Mouse (Mus musculus) embryonic facial prominence, embryonic 14.5 days (tissue): ENCODE data around the gene Smad6. TPM values are rescaled to one million over a fixed set of nuclear protein-coding genes. Genes with fewer than 3 reads are reported as not detected.

Experiments
- ATAC-seq: fragments of 200-750 bp; cut with Nextera tagmentation; 2 replicates; pipeline ENCODE4 v1.8.0; 2017; ENCODE audit warnings: low read depth, moderate number of reproducible peaks, moderate TSS enrichment
- DNase-seq: peaks from one replicate; pipeline ENCODE4 v3.0.0-alpha.2; 2015; ENCODE audit warnings: low spot score
- H3K27ac ChIP-seq: fragments of 300-500 bp; sonication (generic); replicated peaks from 2 replicates; pipeline ENCODE4 v1.5.1; 2014; ENCODE audit warnings: low read depth, mild to moderate bottlenecking, low read length, moderate library complexity
- H3K27me3 ChIP-seq: fragments of 300-500 bp; sonication (generic); replicated peaks from 2 replicates; pipeline ENCODE4 v1.6.1; 2014; ENCODE audit warnings: low read length; ENCODE audit not compliant: control insufficient read depth, insufficient read depth
- H3K36me3 ChIP-seq: fragments of 300-500 bp; sonication (generic); 2 replicates; pipeline ENCODE4 v1.6.1; 2014; ENCODE audit warnings: low read length, mixed read lengths; ENCODE audit not compliant: control insufficient read depth, insufficient read depth
- H3K4me1 ChIP-seq: fragments of 300-500 bp; sonication (generic); 2 replicates; pipeline ENCODE4 v1.6.1; 2014; ENCODE audit warnings: antibody characterized with exemption, low read length; ENCODE audit not compliant: control insufficient read depth, insufficient read depth
- H3K4me2 ChIP-seq: fragments of 300-500 bp; sonication (generic); 2 replicates; pipeline ENCODE4 v1.6.1; 2014; ENCODE audit warnings: low read depth, mild to moderate bottlenecking, low read length, moderate library complexity, mixed read lengths
- H3K4me3 ChIP-seq: fragments of 300-500 bp; sonication (generic); 2 replicates; pipeline ENCODE4 v1.5.1; 2014; ENCODE audit warnings: low read depth, mild to moderate bottlenecking, low read length
- H3K9ac ChIP-seq: fragments of 300-500 bp; sonication (generic); 2 replicates; pipeline ENCODE4 v1.6.1; 2014; ENCODE audit warnings: low read depth, mild to moderate bottlenecking, low read length, moderate library complexity, mixed read lengths
- H3K9me3 ChIP-seq: fragments of 300-500 bp; sonication (generic); 2 replicates; pipeline ENCODE4 v1.6.1; 2016; ENCODE audit warnings: low read length; ENCODE audit not compliant: control insufficient read depth
- WGBS: fragments of 180-500 bp; shearing (Covaris S2); extraction: QIAGEN DNeasy Blood & Tissue Kit; methylation state at CpG from one replicate; pipeline ENCODE4 v1.1.7; 2014; 5-methylcytosine and 5-hydroxymethylcytosine counted together
- polyA plus RNA-seq: library from polyadenylated mRNA; unstranded; fragments of >200 nt; fragmentation: Nextera tagmentation; extraction: Ambion mirVana; gene quantifications from 2 replicates; pipeline ENCODE4 v1.2.1, GENCODE M21; 2014

Smad6 gene
- polyA plus RNA-seq, 1 experiment from 2014 or later: 8.8 TPM

DNA sequence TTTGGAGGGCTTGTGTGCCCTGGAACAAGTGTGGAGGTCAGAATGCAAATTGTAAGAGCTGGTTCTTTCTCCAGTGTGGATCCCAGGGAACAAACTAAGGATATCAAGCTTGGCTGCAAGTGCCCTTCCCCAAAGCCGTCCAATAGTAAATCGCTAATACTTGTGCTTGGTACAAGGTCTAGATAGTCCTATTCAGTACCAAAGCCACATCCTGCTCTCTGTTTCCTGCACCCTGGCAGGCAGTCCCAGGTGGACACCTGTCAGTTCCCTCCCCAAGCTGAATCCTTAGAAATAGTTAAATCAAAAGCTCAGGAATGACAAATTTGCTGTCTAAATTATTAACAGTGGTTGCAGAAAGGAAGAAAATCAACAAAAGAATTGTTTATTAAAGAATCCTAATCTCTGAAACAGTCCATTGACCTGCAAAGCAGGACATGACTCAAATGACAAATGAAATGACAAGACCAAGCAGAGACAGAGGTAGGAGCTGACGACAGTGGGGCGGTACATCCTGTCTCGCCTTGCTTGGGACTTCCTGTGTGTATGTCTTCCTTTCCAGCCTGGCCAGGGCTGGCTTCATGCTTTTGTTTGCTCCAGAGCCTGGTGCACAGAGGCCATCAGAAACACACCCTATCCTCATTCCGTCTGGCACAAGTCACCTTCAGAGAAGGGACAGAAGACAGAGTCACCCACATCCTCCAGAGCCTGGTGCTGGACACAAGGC, 8.2 kb upstream of the Smad6 start:
- no peak overlapping the region for H3K4me2 ChIP-seq
- H3K4me1 ChIP-seq: no peaks in the 10 kb centered on the region
- no peaks in the 10 kb centered on the region for H3K27me3 ChIP-seq
- DNase-seq (no peak), ATAC-seq (no peak)
- no peak overlapping the region for H3K9ac ChIP-seq
- no peaks in the 10 kb centered on the region for H3K9me3 ChIP-seq
- H3K4me3 ChIP-seq: no peak overlapping the region
- no peaks in the 10 kb centered on the region for H3K36me3 ChIP-seq
- H3K27ac ChIP-seq: no peak overlapping the region
- WGBS: 78% methylated on average over 6 of the region's 6 CpGs

DNA sequence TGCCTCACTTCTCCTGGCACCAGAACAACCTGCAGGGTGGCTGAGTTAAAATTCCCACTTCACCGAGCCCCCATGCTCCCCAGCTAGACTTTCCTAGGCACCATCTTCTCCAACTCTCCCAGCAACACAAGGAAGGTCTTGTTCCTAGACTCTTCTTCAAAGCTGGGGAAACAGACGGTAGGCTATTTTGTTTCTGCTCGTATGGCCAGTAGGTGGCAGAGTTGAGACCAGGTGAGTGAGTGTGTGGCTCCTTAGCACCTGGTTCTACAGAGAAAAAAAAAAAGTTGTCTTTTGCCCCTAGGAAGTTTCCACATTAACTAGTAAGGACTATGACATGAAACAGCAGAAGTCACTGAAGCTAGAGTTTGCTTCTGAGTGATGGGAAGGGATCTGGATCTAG, 3.7 kb upstream of the Smad6 start:
- Histone ChIP-seq H3K4me3 (no peak overlapping the region), H3K9me3 (no peaks in the 10 kb centered on the region), H3K27ac (no peak overlapping the region), H3K4me2 (no peak overlapping the region), H3K9ac (no peak overlapping the region), H3K36me3 (no peaks in the 10 kb centered on the region), H3K4me1 (peaks cover 5% of the 10 kb centered on the region; the same call in 1 of the 2 replicates), H3K27me3 (no peaks in the 10 kb centered on the region)
- WGBS: 3% methylated on average over 3 of the region's 3 CpGs
- ATAC-seq (no peak), DNase-seq (peak; percentile 30)

DNA sequence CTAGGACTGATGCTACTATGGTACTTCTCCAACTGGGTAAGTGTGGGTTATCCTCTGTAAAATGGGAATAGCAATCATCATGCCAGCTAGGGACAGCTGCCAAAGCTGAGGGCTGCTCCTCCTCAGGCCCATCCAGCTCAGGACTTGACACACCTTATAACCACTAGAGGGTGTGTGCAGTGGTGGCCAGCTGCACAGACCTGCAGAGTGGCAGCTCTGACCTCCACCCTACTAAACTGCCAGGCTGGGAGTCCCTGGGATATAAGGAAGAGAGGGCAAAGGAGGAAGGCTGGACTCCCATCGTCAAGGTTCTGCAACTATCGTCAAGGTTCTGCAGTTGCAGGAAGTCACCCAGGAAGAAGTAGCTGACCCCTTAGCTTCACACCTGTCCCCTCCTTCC, 3.1 kb upstream of the Smad6 start:
- Histone ChIP-seq H3K9me3 (no peaks in the 10 kb centered on the region), H3K27ac (no peak overlapping the region), H3K4me3 (no peak overlapping the region), H3K9ac (no peak overlapping the region), H3K4me2 (no peak overlapping the region), H3K36me3 (no peaks in the 10 kb centered on the region), H3K4me1 (peaks cover 5% of the 10 kb centered on the region; the same call in 1 of the 2 replicates), H3K27me3 (no peaks in the 10 kb centered on the region)
- ATAC-seq: no peak
- 27% methylated on average over 2 of the region's 2 CpGs for WGBS
- no peak for DNase-seq

DNA sequence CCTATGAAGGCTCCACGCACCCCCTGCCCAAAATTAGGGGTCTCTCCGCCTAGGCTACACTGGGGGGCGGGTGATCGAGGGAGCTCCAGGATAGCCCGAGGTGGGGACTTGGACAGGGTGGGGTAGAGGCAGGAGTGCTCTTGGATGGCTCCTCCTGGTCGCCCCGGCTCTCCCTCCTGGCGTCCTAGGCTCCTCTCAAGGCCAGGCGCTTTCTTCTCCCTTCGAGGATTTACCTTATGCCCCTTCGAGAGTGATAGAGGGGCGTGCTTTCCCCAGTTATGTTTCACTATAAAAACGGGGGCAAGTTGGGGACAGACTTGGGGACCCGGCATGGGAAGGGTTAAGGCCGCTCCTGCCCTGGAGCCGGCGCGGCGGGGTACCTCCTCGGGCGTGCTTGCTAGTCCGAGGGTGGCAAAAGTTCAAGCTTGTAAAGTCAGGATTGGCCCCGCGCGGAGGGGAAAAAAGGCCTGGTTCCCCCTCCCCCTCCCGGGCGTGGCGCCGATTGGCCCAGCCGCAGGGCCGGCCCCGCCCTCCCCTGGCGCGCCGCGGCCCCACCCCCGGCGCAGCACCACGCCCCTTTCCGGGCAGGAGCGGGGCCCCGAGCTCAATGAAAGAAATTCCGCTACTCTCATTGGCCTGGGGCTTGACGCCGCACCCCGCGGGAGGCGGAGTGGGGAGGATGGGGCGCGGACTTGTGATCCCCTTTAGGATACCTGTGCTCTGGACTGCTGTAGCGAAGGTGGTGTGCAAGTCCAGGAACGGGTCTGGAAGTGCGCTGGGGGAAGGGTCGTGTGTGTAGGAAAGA, 905 bp upstream of the Smad6 start:
- 0% methylated on average over 32 of the region's 54 CpGs for WGBS
- H3K4me1 ChIP-seq: peaks cover 9% of the 10 kb centered on the region
- peak overlapping the region; percentile 98 for H3K9ac ChIP-seq
- peak overlapping the region; percentile 95 for H3K4me2 ChIP-seq
- ATAC-seq (peak; percentile 78), DNase-seq (peak; percentile 99)
- H3K27me3 ChIP-seq: no peaks in the 10 kb centered on the region
- peak overlapping the region; percentile 95 for H3K4me3 ChIP-seq
- H3K36me3 ChIP-seq: no peaks in the 10 kb centered on the region
- no peaks in the 10 kb centered on the region for H3K9me3 ChIP-seq
- peak overlapping the region; percentile 95 for H3K27ac ChIP-seq

DNA sequence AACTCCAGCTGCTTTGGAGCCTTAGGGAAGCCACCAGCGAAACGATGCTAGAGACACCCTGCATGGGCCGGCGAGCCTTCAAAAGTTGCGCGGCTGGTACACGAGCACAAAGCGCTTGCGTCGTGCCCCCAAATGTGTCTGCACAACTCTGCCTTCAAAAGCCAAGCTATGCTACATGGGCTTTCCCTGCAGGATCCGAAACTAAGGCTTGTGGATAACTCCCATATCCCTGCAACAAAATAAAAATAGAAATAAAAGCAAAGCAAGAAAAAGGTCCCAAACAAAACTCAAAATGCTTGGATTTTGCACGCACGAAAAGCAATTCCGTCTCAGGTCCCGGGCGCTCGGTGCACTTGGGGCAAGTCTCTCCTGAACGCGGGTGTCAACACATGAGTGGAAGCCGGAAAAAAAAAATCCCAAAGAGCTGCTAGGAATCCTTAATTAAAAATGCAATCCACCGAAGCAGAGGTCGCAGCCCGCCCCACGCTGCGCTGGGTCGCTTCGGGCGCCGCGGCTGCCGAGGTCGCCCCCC, 474 bp downstream of the Smad6 start:
- ATAC-seq: no peak

DNA sequence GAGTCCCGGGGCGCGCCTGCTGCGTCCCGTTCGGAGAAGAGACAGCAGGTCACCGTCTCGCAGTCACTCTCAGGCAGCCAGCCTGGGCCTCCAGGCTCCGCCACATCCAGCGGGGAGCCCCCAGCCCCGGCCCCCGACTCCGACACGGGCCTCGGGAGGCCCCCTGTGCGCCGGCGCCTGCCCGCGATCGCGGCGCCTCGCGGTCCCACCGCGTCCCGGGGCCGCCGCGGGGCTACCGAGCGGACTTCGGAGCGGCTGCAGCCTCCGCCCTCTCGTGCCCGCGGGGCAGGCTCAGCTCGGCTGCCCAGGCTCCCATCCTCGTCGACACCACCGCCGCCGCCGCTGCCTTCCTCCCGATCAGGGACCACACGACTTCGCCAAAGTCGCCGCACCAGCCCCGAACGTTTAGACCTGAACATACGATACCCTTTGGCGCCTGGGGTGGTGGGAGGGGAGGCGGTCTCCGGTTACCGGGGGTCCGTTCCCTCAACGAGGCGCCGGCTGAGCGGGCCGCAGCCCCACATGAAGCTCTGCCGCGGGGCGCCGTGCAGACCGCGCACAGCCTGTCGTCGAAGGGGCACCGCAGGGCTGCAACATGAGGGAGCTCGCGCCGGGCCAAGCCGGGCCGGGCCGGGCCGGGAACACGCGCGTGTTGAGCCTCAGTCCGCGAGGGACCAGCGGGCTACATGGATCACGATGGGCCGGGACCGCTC, 1.1 kb downstream of the Smad6 start:
- DNase-seq: peak; percentile 20
- ATAC-seq: no peak
- under 1% methylated on average over 44 of the region's 89 CpGs for WGBS

More for the DNA sequence above, 474 bp downstream of the Smad6 start:
- under 1% methylated on average over 24 of the region's 32 CpGs for WGBS
- peak overlapping the region; percentile 95 for H3K4me2 ChIP-seq
- H3K4me1 ChIP-seq: peaks cover 23% of the 10 kb centered on the region
- H3K36me3 ChIP-seq: no peaks in the 10 kb centered on the region
- peak; percentile 40 for DNase-seq
- no peaks in the 10 kb centered on the region for H3K27me3 ChIP-seq
- H3K9me3 ChIP-seq: no peaks in the 10 kb centered on the region
- H3K27ac ChIP-seq: peak overlapping the region; percentile 95
- peak overlapping the region; percentile 95 for H3K4me3 ChIP-seq
- peak overlapping the region; percentile 98 for H3K9ac ChIP-seq

DNA sequence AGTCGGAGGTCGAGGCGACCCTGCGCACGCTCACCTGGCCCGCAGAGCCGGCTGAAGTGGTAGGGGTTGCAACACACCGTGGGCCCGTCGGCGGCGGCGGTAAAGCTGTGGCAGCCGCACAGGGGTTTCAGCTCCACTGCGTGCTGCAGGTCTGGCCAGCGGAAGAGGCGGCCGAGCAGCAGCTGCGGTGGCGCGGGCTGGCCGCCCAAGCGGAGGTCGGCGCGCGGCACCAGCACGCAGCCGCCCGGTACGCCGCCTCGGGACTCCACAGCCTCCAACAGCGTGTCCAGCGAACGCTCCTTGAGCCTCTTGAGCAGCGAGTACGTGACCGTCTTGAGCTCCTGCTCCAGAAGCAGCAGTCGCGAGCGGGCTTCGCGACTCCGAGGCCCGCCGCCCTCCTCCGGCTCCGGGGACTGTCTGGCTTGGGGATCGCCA, 1.7 kb downstream of the Smad6 start:
- Histone ChIP-seq H3K27me3 (no peaks in the 10 kb centered on the region), H3K4me1 (peaks cover 27% of the 10 kb centered on the region), H3K27ac (peak overlapping the region; percentile 95), H3K4me3 (peak overlapping the region; percentile 95), H3K9me3 (no peaks in the 10 kb centered on the region), H3K36me3 (no peaks in the 10 kb centered on the region), H3K9ac (peak overlapping the region; percentile 98), H3K4me2 (peak overlapping the region; percentile 95)
- 1% methylated on average over 14 of the region's 50 CpGs for WGBS
- peak; percentile 26 for DNase-seq
- ATAC-seq: no peak

More for the DNA sequence above, 1.1 kb downstream of the Smad6 start:
- peak overlapping the region; percentile 95 for H3K4me3 ChIP-seq
- peak overlapping the region; percentile 98 for H3K9ac ChIP-seq
- H3K36me3 ChIP-seq: no peaks in the 10 kb centered on the region
- no peaks in the 10 kb centered on the region for H3K27me3 ChIP-seq
- H3K27ac ChIP-seq: peak overlapping the region; percentile 95
- peaks cover 27% of the 10 kb centered on the region for H3K4me1 ChIP-seq
- H3K9me3 ChIP-seq: no peaks in the 10 kb centered on the region
- H3K4me2 ChIP-seq: peak overlapping the region; percentile 95
